Comparison of ENCODE assay signal across 15 mouse cellular contexts in the genomic region with DNA sequence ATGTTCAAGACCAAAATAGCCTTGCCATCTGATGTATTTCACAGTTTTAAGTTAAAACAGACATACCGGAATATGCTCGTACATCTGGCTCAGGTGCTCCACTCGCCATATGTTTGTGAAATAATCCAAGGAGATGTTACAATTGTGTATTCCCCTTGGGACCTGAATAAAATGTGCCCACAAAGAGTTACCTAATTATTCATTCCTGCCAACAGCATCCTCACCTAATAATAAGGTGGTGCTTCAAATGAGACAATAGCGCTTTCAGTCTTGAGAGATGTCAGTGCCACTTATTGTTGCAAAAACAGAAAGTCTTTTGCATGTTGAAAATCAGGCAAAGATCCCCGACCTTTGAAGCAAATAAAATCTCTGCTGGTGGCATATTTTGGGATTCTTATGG.
"Had no signal": no experiment of that assay in that cellular context is flagged by ENCODE, and none has a peak within 500 bp of the region (broad histone marks: within the 10 kb centered on the region; RNA-seq: fewer than 3 reads in every experiment).

No protein-coding gene starts in this region.

- H3K36me3 ChIP-seq: neural tube, embryonic 13.5 days; neural tube, embryonic 15.5 days; stomach, embryonic 15.5 days had no signal

- H3K27ac ChIP-seq: neural tube, embryonic 13.5 days; neural tube, embryonic 15.5 days; stomach, embryonic 15.5 days; stomach, postnatal 0 days had no signal

- H3K4me3 ChIP-seq: neural tube, embryonic 13.5 days; neural tube, embryonic 15.5 days; stomach, embryonic 15.5 days had no signal

- DNase-seq: retina, postnatal 1 day; right cerebral cortex, adult 18-20 months; right cerebral cortex, postnatal 14 days; right cerebral cortex, postnatal 25 days; right cerebral cortex, postnatal 4 days; spleen, adult 18-20 months; thymus, adult 18-20 months; thymus, adult 2 months; thymus, postnatal 14 days; thymus, postnatal 25 days; thymus, postnatal 36 days had no signal

- H3K9me3 ChIP-seq: neural tube, embryonic 13.5 days; neural tube, embryonic 15.5 days; stomach, embryonic 15.5 days had no signal

- H3K4me1 ChIP-seq: stomach, embryonic 15.5 days had no signal

- H3K27me3 ChIP-seq: neural tube, embryonic 13.5 days; neural tube, embryonic 15.5 days; stomach, embryonic 15.5 days had no signal
